Mouse (Mus musculus) heart, embryonic 14.5 days (tissue): ENCODE measurements around the gene Iqsec3. TPM values are rescaled to one million over a fixed set of nuclear protein-coding genes. Genes with fewer than 3 reads are reported as not detected.

Source experiments
- ATAC-seq: fragments of 200-750 bp; cut with Nextera tagmentation; 2 replicates; pipeline ENCODE4 v1.8.0; 2017; ENCODE audit warnings: low read depth, moderate TSS enrichment; ENCODE audit not compliant: insufficient number of reproducible peaks, insufficient read depth, low FRiP score
- H3K27ac ChIP-seq, 2 experiments: fragments of 200-500 bp in 1 of 2; fragments of 300-500 bp in 1 of 2; sonication (generic) in 1 of 2; replicated peaks in 1 of 2; 2 replicates each; pipeline ENCODE4 v1.5.1; 2012 to 2014; ENCODE audit warnings: low read depth in 2 of 2, low read length in 2 of 2, control low read depth in 1 of 2, mild to moderate bottlenecking in 1 of 2, mixed read lengths in 1 of 2; ENCODE audit not compliant: control insufficient read depth in 1 of 2, insufficient read depth in 1 of 2
- H3K27me3 ChIP-seq: fragments of 300-500 bp; sonication (generic); 2 replicates; pipeline ENCODE4 v1.6.1; 2014; ENCODE audit warnings: mild to moderate bottlenecking, low read length, control low read depth; ENCODE audit not compliant: control insufficient read depth, insufficient read depth
- H3K36me3 ChIP-seq: fragments of 300-500 bp; sonication (generic); 2 replicates; pipeline ENCODE4 v1.6.1; 2014; ENCODE audit warnings: mild to moderate bottlenecking, control low read depth, low read length, mixed read lengths; ENCODE audit not compliant: control insufficient read depth, insufficient read depth
- H3K4me1 ChIP-seq, 2 experiments: fragments of 200-500 bp in 1 of 2; fragments of 300-500 bp in 1 of 2; sonication (generic) in 1 of 2; 2 replicates each; pipeline ENCODE4 v1.6.1; 2012 to 2014; ENCODE audit warnings: low read length in 2 of 2, control low read depth in 1 of 2, mixed read lengths in 1 of 2; ENCODE audit not compliant: control insufficient read depth in 2 of 2, insufficient read depth in 2 of 2
- H3K4me2 ChIP-seq: fragments of 300-500 bp; sonication (generic); 2 replicates; pipeline ENCODE4 v1.6.1; 2014; ENCODE audit warnings: mild to moderate bottlenecking, low read length
- H3K4me3 ChIP-seq, 2 experiments: fragments of 200-500 bp in 1 of 2; fragments of 300-500 bp in 1 of 2; sonication (generic) in 1 of 2; 2 replicates each; pipeline ENCODE4 v1.5.1; 2012 to 2014; ENCODE audit warnings: low read length in 2 of 2, mild to moderate bottlenecking in 2 of 2, control low read depth in 1 of 2, low read depth in 1 of 2, moderate library complexity in 1 of 2; ENCODE audit not compliant: control insufficient read depth in 1 of 2, insufficient read depth in 1 of 2
- H3K9ac ChIP-seq: fragments of 300-500 bp; sonication (generic); 2 replicates; pipeline ENCODE4 v1.6.1; 2014; ENCODE audit warnings: mild to moderate bottlenecking, low read length
- H3K9me3 ChIP-seq: fragments of 300-500 bp; sonication (generic); 2 replicates; pipeline ENCODE4 v1.6.1; 2016; ENCODE audit warnings: low read length, control low read depth; ENCODE audit not compliant: control insufficient read depth
- WGBS: fragments of 180-500 bp; shearing (Covaris S2); extraction: QIAGEN DNeasy Blood & Tissue Kit; methylation state at CpG from one replicate; pipeline ENCODE4 v1.1.7; 2014; 5-methylcytosine and 5-hydroxymethylcytosine counted together
- polyA plus RNA-seq: library from polyadenylated mRNA; unstranded; fragments of >200 nt; fragmentation: Nextera tagmentation; extraction: Ambion mirVana; gene quantifications from 2 replicates; pipeline ENCODE4 v1.2.1, GENCODE M21; 2014

Gene Iqsec3
- polyA plus RNA-seq, 1 experiment from 2014 or later, result not detected

GRCm38 (mm10) chr6:121509871-121510270 is 36.4 kb upstream of the Iqsec3 start:
- no peaks in the 10 kb centered on the region for H3K9me3 ChIP-seq
- no peaks in the 10 kb centered on the region for H3K4me1 ChIP-seq
- no peaks in the 10 kb centered on the region for H3K27me3 ChIP-seq
- no peak overlapping the region for H3K4me2 ChIP-seq
- ATAC-seq, result no peak
- no peak overlapping the region for H3K27ac ChIP-seq
- 68% methylated on average over 7 of the region's 7 CpGs for WGBS
- H3K4me3 ChIP-seq, result no peak overlapping the region
- no peaks in the 10 kb centered on the region for H3K36me3 ChIP-seq
- no peak overlapping the region for H3K9ac ChIP-seq

DNA sequence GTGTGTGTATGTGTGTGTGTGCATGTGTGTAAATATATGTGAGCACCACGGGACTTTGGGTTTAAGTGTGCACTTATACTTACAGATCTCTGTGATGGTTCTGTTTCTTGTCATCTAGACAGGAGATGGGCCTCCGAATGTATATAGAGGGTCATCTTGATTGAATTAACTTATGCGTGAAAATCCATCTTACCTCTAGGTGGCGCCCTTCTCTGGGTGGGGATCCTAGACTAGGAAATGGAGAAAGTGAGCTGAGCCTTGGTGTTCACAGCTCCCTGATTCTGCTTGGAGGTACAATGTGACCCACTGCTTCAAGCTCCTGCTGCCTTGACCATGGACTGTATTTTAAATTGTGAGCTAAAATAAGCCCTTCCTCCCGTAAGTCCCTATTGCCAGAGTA is 34.8 kb upstream of the Iqsec3 start:
- no peak overlapping the region for H3K27ac ChIP-seq
- no peaks in the 10 kb centered on the region for H3K9me3 ChIP-seq
- H3K4me1 ChIP-seq, result no peaks in the 10 kb centered on the region
- H3K36me3 ChIP-seq, result no peaks in the 10 kb centered on the region
- 64% methylated on average over 5 of the region's 5 CpGs for WGBS
- H3K9ac ChIP-seq, result no peak overlapping the region
- no peak for ATAC-seq
- no peaks in the 10 kb centered on the region for H3K27me3 ChIP-seq
- H3K4me2 ChIP-seq, result no peak overlapping the region
- H3K4me3 ChIP-seq, result no peak overlapping the region

GRCm38 (mm10) chr6:121501044-121501638 is 27.7 kb upstream of the Iqsec3 start:
- Histone ChIP-seq H3K9me3 (no peaks in the 10 kb centered on the region), H3K27me3 (0 out of 2 replicates have a peak, but pooled peaks cover 2% of the 10 kb centered on the region), H3K4me3 (no peak overlapping the region), H3K27ac (no peak overlapping the region), H3K4me2 (no peak overlapping the region), H3K36me3 (no peaks in the 10 kb centered on the region), H3K4me1 (no peaks in the 10 kb centered on the region), H3K9ac (no peak overlapping the region)
- ATAC-seq, result no peak
- 63% methylated on average over 3 of the region's 3 CpGs for WGBS

DNA sequence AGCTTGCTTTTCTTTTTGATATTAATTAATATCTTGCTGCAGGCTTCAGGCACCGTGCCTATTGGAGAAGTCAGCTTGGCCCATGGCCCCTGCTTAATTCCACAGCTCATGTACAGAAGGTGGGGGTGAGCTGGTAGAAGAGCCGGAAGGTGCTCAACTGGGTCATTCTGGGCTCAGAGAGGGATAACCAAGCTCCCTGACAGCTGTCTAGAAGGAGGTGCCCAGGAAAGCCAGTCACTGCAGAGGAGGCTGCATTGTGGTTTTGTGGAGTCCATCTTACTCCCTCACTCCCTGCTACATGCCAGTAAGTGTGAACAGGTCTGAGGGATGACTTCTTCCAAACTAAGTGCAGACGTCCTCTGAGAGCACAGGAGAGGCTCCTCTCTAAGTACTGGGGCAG is 26.4 kb upstream of the Iqsec3 start:
- Histone ChIP-seq H3K9ac (no peak overlapping the region), H3K27ac (no peak overlapping the region), H3K36me3 (no peaks in the 10 kb centered on the region), H3K9me3 (no peaks in the 10 kb centered on the region), H3K4me3 (no peak overlapping the region), H3K4me2 (no peak overlapping the region), H3K27me3 (0 out of 2 replicates have a peak, but pooled peaks cover 2% of the 10 kb centered on the region), H3K4me1 (no peaks in the 10 kb centered on the region)
- 69% methylated on average over 3 of the region's 3 CpGs for WGBS
- ATAC-seq, result no peak

DNA sequence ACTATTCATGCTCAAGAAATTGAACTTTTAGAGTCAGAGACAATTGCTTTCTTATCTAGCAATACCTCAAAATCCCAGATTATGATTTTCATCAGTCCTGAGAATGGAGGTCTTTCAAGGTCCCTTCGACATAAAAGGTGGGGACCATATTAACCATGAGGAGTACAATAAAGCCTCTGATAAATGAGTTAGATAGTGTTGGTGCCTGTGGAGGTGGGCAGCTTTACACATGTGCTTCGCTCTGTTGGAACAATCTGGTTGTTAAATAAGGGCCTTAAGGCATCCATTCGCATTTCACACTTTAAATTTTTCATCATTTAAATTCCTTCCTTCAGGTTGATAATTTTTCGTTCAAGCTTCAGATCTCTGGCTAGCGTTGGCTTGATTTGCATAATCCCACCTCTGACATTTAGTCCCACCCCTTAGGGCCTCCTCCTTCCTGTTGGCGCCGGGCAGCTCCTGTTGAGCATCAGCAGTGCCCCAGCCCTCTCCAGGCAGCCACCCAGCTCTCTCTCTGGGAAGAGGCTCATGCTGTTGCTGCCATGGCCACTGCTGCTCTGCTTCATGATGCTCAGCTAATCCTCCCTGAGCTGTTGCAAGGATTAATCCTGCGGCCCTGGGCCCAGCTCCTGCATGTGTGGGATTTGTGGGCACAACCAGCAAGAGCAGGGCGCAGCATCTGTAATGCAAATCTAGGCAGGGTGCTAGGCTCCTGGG is 25.5 kb upstream of the Iqsec3 start:
- Histone ChIP-seq H3K9ac (no peak overlapping the region), H3K27me3 (0 out of 2 replicates have a peak, but pooled peaks cover 2% of the 10 kb centered on the region), H3K4me1 (no peaks in the 10 kb centered on the region), H3K9me3 (no peaks in the 10 kb centered on the region), H3K4me2 (no peak overlapping the region), H3K4me3 (no peak overlapping the region), H3K36me3 (no peaks in the 10 kb centered on the region), H3K27ac (no peak overlapping the region)
- no peak for ATAC-seq
- WGBS, result 22% methylated on average over 9 of the region's 9 CpGs

DNA sequence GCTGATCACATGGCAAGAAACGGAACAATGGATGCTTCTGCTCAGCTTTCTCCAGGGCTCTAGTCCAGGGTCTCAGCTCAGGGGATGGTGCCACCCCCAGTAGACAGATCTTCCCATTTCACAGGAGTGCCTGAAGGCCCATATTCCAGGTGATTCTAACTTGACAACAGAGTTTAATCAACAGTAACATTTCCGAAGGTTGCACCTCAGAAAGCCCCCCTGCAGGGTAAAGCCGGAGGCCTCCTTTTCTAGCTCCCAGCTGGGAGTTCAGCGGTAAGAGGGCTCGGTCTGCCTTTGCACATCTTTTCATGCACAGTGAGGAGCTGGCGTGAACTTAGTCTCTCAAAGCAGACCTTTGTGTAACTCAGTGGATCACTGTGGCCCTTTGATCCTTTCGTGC is 22.1 kb upstream of the Iqsec3 start:
- H3K4me3 ChIP-seq, result no peak overlapping the region
- H3K27ac ChIP-seq, result no peak overlapping the region
- WGBS, result 49% methylated on average over 7 of the region's 7 CpGs
- no peak overlapping the region for H3K9ac ChIP-seq
- no peak overlapping the region for H3K4me2 ChIP-seq
- no peaks in the 10 kb centered on the region for H3K36me3 ChIP-seq
- no peaks in the 10 kb centered on the region for H3K9me3 ChIP-seq
- H3K27me3 ChIP-seq, result 0 out of 2 replicates have a peak, but pooled peaks cover 2% of the 10 kb centered on the region
- ATAC-seq, result no peak
- H3K4me1 ChIP-seq, result no peaks in the 10 kb centered on the region

DNA sequence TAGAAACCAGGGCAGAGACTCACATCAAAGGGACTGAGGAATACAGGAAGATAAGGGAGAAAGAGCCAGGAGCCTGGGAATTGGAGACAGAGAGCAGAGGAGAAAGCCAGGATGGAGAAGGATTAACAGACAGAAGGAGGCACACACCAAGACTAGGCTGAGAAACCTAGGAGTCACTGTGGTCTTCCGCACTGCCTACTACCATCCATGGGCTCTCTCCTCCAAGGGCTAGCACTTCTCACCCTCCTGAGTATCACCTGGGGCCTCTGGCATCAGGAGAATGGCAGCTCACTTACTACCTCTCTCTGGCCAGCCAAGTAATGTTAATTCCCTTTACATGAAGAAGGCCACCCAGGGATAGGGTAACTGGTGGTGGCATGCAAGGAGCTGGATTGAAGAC is 21.5 kb upstream of the Iqsec3 start:
- WGBS, result 78% methylated on average over 1 of the region's 1 CpGs
- H3K4me1 ChIP-seq, result no peaks in the 10 kb centered on the region
- H3K4me2 ChIP-seq, result no peak overlapping the region
- no peaks in the 10 kb centered on the region for H3K36me3 ChIP-seq
- H3K9ac ChIP-seq, result no peak overlapping the region
- H3K9me3 ChIP-seq, result no peaks in the 10 kb centered on the region
- 0 out of 2 replicates have a peak, but pooled peaks cover 2% of the 10 kb centered on the region for H3K27me3 ChIP-seq
- H3K4me3 ChIP-seq, result no peak overlapping the region
- no peak overlapping the region for H3K27ac ChIP-seq
- no peak for ATAC-seq
